Mouse (Mus musculus) lung, postnatal 0 days (tissue): Measurements from ENCODE around the gene Trio.

Experiments used
- CTCF ChIP-seq: IDR thresholded peaks from 2 replicates; pipeline ENCODE4 v1.5.1; 2016; ENCODE audit warnings: antibody characterized with exemption, mild to moderate bottlenecking
- EP300 ChIP-seq: IDR thresholded peaks from 2 replicates; pipeline ENCODE4 v1.6.1; 2016; ENCODE audit warnings: antibody characterized with exemption, mild to moderate bottlenecking, control low read depth

GRCm38 (mm10) chr15:27788122-27788759 lies 237.4 kb downstream of the Trio start:
- no peak for TF ChIP-seq CTCF
- TF ChIP-seq EP300: peak; percentile 80
